Mouse (Mus musculus) heart, adult 2 months (tissue): ENCODE measurements around the gene Pip4k2c.

ENCODE experiments used
- EP300 ChIP-seq: fragments of 200-500 bp; IDR thresholded peaks from 2 replicates; pipeline ENCODE4 v1.6.1; 2011; ENCODE audit warnings: low read depth, low read length, control low read depth; ENCODE audit not compliant: insufficient read depth
- POLR2A ChIP-seq: fragments of 200-500 bp; IDR thresholded peaks from 2 replicates; pipeline ENCODE4 v1.6.1; 2011; ENCODE audit warnings: mild to moderate bottlenecking, low read depth, low read length, control low read depth; ENCODE audit not compliant: insufficient read depth

GRCm38 (mm10) chr10:127204589-127204988, 6.8 kb downstream of the Pip4k2c start:
- no peak for TF ChIP-seq EP300
- no peak for TF ChIP-seq POLR2A
